Mouse (Mus musculus) adrenal gland, postnatal 4 days (tissue): Measurements from ENCODE around the gene G6pc3. TPM values are rescaled to one million over a fixed set of nuclear protein-coding genes. Genes with fewer than 3 reads are reported as not detected.
A peak's percentile ranks its signal among the peaks of the same experiment; 100 is the strongest.

Source experiments
- DNase-seq, 2 experiments: peaks; one replicate each; pipeline ENCODE4 v3.0.0; 2021 to 2022; ENCODE audit warnings: low spot score in 2 of 2, mixed read lengths in 2 of 2
- total RNA-seq, 2 experiments: library from RNA; stranded (reverse); gene quantifications; 2 replicates each; pipeline ENCODE4 v1.2.3; 2021

Gene G6pc3
- total RNA-seq, 2 experiments from 2014 or later: 86.3 to 93.3 TPM

DNA sequence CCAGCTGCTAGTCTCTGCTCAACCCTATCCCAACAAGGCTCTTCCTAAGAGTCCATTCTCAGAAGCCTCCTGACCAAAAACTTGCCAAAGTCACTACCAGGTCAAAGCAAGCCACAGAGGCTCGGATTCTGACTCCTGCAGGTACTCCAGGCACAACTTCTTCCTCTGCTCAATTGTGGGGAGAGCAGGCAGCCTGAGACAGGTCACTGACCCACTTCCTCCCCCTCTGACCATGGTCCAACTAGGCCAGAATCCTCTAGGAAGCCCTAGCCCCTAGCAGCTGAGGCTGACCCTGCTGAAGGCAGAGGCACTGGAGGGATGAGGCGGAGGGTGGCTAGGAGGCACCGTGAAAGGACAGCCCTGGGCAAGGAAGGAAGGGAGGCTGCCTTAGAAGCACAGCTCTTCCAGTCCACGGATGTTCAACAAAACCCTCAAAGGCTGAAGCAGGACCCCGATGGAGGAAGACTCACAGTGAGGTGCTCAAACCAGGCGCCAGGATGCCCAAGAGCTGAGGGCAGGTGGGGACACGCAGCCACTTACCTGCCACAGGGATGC lies 28.5 kb downstream of the G6pc3 start:
- DNase-seq: no peak

DNA sequence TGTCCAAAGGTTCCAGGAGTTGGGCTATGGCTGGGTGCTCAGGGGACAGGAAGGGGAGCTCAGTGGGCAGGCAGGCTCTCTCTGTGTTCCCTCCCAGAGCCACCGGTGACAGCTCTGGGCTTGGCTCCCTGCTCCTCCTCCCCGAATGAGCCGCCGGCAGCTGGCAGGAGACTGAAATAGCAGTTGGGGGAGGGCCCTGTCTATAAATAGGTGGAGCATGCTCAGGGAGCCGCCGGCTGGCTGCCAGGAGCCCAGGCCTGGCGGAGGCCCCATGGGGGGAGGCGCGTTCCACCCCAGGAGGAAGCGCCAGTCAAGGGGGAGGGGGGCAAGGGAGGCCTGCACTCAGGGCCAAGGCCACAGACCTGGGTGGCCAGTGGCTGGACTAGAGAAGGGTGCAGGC lies 29.4 kb downstream of the G6pc3 start:
- DNase-seq: peak; percentile 71 to 87

DNA sequence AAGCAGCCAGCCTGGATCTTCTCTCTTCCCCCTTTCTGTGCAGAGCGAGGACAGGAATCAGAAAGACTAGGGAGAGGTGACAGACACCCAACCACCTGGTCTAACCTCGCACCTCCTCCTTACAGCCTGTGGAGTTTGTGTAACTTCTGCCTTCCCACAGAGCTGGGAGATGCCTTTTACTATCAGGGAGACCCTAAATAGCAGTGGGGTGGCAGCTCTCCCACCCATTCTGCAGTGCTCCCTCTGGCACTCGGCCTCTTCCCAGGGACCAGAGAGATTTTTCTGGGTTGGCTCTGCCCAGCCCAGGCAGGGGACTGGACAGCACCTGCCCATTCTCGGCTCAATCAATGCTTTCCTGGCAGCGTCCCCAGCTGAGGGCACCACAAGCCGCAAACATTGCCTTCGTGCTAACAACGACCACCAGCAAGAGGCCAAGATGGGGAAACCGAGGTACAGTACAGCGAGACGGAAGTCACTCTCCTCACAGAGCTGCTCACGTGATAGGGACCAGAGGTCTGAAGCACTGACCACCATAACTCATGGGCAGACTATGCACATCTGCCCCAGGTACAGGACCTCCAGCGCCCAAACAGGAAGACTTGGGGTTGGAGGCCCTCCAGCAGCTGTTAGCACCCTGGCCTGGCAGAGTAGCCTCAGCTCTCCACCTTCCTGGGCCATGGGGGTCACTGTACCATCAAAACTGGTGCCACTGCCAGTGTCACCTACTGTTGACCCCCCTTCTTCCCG lies 30.0 kb downstream of the G6pc3 start:
- DNase-seq: no peak

DNA sequence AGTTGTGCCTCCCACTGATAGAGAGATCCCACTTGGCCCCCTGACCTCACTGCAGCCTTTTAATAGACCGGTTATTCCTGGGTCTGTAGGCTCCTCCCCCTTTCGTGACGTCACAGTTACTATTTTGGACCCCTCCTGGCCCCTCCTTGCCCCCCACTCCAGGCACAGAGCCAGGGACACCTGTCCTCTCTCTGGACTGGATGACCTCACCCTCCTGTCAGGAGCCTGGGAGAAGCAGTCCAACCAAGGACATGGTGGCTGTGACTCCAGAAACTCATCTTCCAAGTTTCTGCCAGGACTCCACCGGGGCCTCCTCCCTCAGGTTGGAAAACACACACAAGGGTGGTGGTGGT lies 30.6 kb downstream of the G6pc3 start:
- DNase-seq: no peak

DNA sequence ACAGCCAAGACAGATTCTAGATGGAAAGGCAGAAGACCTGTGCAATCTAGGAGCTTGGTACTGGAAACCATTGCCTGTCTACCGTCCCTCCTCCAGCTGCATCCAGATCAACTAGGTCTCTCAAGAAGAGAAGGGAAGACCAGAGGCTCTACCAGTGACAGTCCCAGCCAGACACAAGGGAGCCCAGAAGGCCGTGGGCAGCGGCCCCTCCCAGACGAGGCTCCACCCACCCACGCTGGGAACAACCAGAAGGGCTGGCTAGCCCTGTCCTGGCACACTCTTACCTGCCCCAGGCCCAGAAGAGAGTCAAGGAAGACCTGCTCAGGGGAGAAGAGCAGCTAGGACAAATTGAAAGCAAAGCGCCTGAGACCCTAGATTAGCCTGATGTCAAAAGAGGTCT lies 31.0 kb downstream of the G6pc3 start:
- DNase-seq: no peak

DNA sequence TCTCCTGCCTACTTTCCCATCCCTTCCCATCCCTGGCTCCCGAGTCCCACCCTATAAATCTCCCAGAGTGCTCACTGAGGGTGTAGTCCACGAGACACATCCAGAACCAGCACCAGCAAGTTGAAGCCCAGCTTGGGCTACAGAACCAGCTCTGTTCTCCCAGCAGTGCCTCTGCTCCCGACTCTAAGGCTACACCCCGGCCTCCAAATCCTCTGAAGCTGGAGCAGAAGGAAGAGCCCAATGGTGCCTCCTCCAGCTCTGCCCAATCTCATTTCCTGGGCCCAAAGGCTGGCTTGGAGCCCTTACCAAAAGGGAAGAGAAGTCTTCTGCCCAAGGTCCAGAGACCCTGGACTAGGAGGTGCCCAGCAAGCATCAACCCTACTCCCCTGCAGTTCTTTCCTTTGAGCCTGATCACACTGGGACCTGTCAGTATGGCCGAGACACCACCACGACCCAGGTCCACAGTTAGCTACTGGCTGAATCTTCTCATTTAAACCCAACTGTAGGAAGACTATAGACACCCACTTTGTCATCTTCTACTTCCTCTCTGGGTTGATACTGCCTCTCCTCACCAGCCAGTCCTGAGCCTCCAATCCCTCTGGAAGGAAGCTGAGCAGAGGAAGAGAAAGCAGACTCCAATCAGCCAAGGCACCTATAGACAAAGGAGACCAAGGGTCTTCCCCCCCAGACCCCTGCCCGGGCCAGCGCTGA lies 32.0 kb downstream of the G6pc3 start:
- DNase-seq: no peak

DNA sequence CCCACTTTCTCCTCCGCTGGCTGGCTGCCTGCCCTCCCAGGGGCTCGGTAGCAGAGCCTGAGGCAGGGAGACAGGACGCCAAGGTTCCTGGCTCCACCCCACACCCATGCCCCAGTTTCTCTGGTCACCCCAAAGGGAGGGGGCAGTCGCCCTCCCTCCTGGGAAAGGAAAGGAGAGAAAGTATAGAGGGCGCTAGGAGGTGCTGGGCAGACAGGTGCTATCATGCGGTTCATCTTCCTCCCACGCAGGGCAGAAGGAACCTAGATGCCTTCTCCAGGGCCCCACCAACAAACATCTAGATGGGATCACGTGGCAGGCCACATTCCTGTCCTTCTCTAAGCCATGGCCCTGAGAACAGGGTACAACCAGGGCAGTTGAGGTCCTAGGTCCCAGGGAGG lies 32.5 kb downstream of the G6pc3 start:
- no peak for DNase-seq

DNA sequence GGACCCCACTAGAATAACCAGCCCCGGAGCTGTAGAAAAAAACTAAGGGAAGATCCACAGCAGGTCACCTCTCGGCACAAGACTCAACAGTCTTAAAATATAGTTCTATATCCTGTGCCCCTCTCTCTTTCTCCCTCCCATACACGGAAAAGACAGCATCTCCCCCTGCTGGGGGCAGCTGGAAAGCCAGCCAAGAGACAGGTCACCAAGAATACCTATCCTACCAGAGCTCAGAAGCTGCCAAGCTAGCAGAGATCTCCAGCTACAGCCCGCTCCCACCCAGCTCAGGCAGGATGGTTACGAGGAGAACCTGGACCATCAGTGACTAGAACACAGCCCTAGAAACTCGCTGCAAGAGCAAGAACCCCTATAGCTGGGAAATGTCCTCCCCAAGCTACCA lies 33.7 kb downstream of the G6pc3 start:
- DNase-seq: no peak

DNA sequence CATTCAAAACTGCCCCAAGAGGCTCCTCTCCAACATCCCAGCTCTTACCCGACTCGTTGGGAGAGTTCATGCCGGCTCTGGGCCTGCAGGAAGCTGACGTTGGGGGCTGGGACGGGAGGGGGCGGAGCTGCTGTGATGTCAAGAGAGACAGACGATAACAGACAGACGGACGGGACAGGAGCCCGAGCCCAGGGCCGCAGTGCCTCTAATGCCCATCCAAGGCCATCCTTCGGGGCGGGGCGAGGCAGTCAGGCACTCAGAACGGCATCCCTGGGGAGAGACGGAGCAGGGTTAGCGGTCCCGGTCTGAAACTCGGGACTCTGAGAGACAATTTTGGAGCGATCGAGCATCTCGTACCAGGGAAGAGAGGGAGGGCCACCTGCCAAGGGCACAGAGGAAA lies 35.3 kb downstream of the G6pc3 start:
- DNase-seq: no peak

DNA sequence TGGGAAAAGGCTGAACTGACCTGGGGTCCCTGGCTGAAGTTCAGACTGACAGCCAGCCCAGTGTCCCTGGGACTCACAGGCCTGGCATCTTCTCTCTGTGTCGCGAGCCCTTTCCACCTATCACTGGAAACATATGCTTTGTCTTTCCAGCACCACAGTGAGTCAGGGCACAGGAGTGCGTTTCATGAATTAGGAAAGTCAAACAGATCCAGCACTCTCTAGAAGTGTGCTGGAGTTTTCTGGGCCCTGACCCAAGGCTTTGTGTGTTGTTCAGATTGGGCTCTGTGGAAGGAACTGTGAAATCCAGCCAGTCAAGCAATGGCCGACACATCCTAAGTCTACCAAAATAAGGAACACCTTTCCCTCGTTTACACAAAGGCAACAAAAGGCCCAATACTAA lies 35.8 kb downstream of the G6pc3 start:
- no peak for DNase-seq

DNA sequence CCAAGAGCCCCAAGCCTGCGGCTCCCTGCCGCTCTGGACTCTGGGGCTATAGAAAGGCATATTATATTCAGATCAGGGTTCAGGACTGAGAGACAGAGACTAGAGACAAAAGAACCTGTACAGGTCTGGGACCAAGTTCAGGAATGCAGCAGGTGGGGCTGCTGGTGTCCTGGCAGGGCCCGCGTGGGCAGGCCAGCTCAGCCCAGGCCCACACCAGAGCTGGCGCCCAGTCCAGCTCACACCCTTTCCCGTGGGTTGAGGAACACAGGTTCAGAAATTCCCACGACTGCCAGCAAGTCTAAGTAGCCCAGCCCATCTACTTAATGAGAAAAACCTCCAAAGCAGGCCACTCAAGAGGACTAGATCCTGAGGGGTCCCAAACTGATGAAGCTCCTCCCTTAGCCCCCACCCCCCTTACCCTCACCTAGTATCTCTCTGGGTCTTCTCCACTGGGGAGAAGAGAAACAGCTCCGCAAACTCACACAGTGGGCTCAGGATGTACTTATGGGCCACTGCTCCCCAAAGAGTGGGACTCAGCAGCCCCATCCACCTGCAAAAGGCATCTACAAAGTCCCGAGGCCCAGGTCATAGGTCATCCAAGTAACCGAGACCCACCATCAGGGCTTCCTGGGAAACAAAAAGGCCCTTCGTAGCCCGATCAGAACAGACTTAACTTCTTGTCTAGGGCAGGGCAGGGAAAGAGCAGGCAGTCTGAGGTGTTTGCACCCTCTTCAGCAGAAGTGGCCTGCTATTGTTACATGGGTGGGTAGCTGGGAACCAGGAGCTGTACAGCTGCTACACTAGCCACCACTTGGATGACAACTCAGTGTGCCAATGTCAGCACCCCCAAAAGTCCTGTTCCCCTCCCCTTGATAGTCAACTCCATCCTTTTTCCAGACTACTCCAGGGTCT lies 36.9 kb downstream of the G6pc3 start:
- no peak for DNase-seq

DNA sequence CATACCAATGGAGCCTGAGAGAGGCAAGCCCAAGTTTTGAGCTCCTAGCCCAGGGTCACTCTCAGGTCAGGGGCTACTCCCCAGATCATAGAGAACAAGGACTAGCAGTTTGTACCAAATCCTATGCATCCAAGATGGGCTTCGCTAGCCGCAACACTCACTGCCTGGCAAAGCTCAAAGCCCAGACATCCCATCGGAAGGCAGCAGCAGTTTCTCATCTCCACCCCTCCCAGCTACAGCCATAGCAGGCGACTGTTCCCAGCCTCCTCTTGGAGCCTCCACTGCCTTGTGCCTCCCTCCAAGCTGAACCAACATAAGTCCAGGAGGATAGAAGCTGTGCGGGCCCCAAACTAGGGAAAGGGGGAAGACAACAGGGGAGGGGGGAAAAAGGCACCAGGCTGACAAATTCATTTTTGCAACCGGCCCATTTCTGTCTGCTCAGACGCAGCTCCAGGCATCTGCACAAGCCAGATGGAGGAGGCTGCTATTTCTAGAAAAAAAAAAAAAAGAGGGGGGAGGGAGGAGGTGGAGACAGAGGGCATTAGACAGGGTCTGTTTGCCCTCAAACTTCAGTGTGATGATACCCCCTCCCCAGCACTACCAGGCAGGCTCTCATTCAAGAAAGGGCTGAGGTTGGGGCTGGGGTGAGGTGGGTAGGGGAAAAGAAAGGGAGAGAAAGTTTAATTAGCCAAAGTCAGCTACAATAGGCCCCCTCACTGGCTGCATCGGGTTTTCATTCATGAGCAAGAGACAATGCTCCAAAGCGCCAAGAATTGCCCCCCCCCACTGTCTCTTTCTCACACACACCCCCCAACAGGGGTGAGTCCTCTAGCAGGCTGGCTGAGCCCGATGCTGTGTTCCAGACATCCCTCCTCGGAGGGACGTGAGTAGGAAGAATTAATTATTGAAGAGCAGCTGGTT lies 38.1 kb downstream of the G6pc3 start:
- DNase-seq: no peak

DNA sequence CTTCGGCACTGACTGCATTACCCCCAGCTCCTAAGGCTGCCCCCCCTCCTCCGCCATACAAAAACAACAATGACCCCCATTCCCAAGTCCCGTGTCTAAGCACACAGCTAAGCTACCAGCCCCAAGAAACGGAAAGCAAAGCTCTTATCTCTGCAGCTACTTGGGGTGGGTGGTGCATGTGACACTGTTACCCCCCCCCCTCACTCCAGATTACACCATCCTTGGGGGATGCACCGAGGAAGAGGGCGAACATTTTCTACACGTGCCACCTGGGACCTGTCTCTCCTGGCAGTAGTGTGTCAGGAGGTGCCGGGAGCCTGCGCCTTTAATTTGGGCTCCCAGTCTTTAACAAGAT lies 38.7 kb downstream of the G6pc3 start:
- DNase-seq: no peak

DNA sequence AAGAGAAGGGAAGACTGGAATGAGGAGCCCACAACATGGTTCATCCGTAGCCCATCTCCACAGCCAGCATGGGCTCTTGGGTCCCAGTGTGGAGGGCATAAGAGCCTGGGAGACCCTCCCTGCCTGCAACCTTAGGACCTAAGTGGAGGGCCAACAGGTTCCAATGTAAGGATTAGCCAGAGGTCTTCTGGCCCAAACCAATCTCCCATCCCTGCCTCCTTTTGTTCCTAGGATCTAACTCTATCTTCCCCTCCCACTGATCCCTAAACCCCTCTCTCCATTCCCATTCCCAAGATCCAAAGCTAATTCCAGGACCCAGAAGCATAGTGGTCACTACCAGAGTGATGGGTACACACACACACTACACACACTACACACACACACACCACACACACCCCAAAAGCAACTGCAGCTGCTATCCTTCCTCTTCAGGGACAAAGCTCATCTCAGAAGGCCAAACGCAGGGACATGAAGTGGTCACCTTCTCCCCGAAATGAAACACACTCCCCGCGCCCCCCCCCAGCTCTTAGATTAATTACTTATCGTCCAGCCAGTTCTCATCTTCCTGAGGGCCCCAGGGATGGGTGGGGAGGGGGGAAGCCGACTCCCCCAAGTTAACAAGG lies 39.3 kb downstream of the G6pc3 start:
- no peak for DNase-seq

DNA sequence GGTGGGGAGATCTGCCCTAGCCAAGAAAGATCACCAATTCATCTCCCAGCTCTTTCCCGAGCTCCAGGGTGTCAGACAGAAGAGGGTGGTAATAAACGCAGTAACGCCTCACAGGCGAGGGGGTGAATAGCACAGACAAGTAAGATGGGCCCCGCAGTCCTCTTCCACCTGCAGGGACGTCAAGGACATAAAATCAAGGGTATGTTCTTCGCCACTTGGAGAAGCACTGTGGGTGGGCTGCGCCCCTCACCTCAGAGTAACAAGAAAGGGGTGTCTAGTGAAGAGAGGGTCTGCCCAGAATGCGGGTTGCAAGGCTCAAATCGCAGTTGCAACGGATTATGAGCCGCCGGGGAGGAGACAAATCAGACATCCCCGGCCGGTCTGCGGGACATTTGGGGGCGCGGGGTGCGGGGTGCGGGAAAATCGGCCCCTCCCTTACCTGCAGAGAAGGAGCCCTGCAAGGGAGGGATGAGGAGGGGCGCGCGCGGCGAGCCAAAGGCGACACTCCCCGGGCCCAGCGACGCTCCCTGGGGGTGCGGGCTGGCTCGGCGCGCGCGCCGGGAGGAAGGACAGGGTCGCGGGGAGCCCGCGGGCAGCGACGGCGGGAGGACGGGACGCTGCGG lies 40.0 kb downstream of the G6pc3 start:
- DNase-seq: no peak

DNA sequence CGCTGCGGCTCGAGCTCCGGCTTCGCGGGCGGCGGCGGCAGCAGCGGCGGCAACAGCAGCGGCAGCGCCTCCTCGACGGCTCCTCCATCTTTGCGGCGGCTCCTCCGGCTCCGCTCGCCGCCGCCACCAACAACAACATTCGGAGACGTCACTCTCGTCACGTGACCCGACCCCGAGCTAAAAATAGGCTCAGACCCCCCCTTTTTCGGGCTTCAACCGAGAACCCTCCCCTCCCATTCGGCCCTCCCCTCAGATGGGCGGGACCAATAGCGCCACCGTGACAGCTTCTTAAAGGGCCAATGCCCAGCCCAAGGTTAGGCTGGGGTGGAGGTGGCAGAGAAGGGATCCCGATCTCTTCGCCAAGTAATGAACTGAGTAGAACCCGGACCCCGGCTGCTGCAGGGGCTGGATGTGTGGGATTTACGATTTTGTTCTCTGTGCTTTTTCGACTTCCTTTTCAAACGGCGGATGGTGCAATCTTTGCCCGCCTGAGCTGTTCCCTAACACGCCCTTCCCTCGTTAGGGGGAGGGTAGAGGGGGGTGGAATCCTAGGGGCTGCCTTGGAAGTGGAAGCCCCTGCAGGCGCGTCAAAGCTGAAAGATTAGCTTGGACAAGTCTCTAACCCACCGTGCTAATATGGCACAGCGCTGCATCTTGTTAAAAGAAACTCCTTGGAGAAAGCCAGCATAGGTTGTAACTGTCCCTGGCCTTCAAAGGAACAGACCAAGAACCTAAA lies 40.8 kb downstream of the G6pc3 start, which contains the start of gene Hdac5:
TSS of gene Hdac5 (minus strand) at position 161 of the 736 bp plus-strand sequence.
- DNase-seq: peak; percentile 89 to 97

DNA sequence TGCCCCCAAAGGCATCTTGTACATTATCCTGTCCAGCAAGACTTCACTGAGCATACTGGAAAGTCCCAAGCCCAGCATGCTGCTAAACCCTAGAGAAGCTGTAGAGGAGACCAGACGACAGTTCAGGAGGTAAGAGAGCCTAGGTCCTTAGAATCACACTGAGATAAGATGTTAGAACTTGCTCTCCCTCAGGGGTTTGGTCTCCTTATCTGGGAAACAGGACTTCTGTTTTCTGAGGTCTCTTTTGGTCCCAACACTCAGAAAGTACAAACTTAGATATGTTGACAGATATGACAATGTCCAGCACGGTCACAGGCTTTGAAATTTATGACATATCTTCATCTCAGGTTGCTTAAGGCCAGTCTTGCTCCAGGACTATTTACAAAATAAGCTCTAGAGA lies 46.6 kb downstream of the G6pc3 start:
- DNase-seq: no peak

DNA sequence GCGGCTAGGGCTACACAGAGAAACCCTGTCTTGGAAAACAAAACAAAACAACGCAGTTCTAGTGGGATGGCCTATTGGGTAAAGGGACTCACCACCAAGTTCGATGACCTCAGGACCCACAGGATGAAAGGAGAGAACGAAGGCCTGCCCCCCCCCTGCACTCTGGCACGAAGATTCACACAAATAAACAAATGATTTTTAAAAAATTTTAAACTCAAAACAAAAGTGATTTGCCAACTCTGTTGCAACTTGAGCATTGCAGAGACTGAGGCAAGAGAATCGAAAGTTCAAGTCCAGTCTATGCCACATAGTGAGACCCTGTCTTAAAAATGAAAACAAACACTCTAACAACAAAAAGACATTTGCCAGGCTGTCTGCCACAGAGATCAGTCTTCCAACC lies 51.2 kb downstream of the G6pc3 start:
- no peak for DNase-seq

DNA sequence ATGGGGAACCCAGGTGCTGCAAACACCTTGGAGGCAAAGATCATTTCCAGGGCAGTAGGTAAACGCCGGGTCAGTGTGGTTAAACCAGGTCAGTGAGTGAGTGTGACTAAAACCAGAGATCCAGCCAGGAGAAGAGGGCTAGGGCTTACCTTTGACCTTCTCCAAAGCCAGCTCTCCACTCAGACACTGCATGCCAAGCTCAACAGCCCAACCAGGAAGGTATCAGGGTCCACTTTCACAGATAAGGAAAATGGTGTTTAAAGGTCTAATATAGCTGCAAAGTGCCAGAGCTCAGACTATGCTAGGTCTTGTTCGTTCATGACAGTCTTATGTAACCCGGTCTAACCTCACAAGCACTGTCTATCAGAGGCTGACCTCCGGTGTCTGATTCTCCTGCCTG lies 51.8 kb downstream of the G6pc3 start:
- DNase-seq: no peak
